Mouse (Mus musculus) monocyte, adult 5-6 weeks (primary cell): ENCODE measurements around the gene Hivep3. TPM values are rescaled to one million over a fixed set of nuclear protein-coding genes. Genes with fewer than 3 reads are reported as not detected.

Source experiments
- ATAC-seq: fragments of 153-309, 156-312 bp; replicated peaks from 2 replicates; pipeline ENCODE4 v1.8.0; 2017; ENCODE audit warnings: mild to moderate bottlenecking; ENCODE audit not compliant: low TSS enrichment, insufficient number of reproducible peaks, severe bottlenecking, poor library complexity, low FRiP score
- total RNA-seq: library from RNA; stranded (forward); fragments of 200-1000, 200-491, 200-594 nt; gene quantifications from 3 replicates; pipeline ENCODE4 v1.2.3, GENCODE M21; 2017

Gene Hivep3
- total RNA-seq, 1 experiment from 2014 or later, result 3.1 TPM

- ATAC-seq, result peak; percentile 57; the same call in 1 of the 2 replicates
These were observed 79.2 kb downstream of the Hivep3 start for GRCm38 (mm10) chr4:119812775-119813174.

- no peak for ATAC-seq
These were observed 80.1 kb downstream of the Hivep3 start for GRCm38 (mm10) chr4:119813500-119814184.

GRCm38 (mm10) chr4:119814185-119815132 lies 80.9 kb downstream of the Hivep3 start:
- no peak for ATAC-seq

GRCm38 (mm10) chr4:119815133-119815792 lies 81.7 kb downstream of the Hivep3 start:
- ATAC-seq, result no peak

GRCm38 (mm10) chr4:119815793-119816161 lies 82.2 kb downstream of the Hivep3 start:
- ATAC-seq, result no peak

GRCm38 (mm10) chr4:119816620-119817356 lies 83.2 kb downstream of the Hivep3 start:
- no peak for ATAC-seq

DNA sequence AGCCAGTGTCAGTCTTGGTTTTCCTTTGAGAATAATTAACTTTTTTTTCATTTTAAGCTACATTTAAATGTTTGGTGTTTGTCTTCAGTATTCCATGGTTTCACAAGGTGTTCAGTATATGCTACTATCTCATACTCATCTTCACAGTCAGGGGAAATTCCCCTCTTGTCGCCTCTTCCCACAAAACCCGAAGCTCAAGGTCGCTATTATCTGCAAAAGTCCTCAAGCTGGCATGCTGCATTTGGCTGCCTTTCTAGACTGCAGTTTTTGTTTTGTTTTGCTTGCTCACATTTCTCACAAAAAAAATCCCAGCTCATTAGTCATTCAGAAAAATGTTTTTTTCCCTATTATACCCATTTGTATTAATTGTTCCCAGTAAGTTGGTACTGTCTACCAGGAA lies 92.4 kb downstream of the Hivep3 start:
- ATAC-seq, result no peak

DNA sequence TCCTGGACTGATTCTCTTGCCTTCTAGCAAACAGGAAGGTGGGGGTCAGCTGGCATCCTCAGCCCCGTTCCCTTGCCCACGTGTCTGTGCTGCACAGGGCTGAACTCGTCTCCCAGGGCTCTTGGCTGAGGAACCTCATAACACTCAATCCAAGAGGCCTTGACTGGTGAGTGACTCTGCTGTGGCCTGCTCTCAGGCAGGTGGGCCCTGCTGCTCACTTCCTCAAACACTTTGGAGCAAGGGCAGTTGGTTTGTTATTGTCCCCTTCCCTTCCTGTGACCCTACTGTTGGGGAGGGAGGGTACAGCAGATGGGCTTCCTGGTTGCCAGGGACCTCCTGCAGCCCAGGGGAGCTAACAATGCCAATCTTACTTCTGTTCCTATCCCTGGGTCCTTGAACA lies 94.8 kb downstream of the Hivep3 start:
- ATAC-seq, result no peak

- no peak for ATAC-seq
These were observed 95.4 kb downstream of the Hivep3 start for GRCm38 (mm10) chr4:119828996-119829395.

DNA sequence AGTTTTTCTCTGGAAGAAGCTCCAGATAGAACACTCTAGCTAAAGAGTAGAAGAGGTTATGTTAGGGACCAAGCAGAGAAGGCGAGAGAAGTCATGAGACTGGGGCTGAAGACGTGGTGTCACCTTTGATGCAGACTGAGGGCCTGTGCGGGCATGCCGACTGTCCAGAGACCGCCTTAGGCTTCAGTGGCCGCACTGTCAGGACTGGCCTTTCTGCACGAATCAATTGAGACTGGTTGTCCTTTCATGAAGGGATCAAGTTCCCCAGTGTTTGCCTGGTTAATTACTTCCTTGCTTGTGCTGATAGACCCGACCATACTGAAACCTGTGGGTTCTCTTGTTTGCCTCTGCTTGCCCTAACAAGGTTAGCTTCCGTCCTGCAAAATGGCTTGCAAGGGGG lies 99.7 kb downstream of the Hivep3 start:
- ATAC-seq, result no peak

- no peak for ATAC-seq
These were observed 100.3 kb downstream of the Hivep3 start for GRCm38 (mm10) chr4:119833884-119834283.

DNA sequence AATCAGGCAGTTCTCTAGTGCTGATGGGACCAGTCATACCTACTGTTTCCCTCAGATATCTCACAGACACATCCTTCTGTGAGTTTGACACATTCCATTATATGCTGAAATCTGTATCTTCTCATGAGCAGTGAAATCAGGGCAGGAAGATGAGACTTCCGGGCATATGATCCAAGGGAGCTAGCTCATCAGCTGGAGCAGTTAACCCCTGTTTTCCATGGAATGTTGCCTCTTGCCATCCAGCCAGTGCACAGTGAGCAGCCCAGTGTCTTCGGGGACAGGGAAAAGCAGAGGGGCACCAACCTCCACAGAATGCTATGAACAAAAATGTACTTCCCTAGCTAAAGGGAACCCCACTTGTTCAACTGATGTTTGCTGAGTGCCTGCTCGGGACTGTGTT lies 102.6 kb downstream of the Hivep3 start:
- no peak for ATAC-seq

DNA sequence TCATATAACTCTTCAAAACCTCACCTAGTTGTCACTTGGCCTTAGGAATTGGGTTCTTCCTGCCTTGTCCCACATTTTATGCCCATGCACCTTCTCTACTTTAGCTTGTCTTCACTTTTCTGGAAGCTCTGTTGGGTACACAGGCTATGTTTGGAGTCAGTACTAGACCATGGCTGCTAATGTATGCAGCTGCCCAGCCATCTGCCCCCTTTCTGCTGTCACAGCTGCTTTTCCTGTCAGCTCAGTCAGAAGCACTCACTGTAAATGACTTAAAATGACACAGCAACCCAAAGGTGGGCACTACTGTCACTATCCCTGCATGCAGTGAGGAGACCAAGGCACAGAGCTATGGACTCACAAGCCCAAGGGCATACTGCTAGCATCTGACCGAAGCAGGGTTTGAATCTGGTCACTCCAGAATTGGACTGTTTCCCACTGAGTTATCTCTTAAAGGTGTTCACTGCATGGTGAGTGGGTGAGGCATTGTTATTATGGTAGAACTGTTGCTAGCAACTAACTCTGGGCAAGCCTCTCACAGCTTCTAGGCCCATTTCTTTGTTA lies 104.0 kb downstream of the Hivep3 start:
- ATAC-seq, result no peak

GRCm38 (mm10) chr4:119838308-119838707 lies 104.7 kb downstream of the Hivep3 start:
- no peak for ATAC-seq

GRCm38 (mm10) chr4:119843294-119843693 lies 109.7 kb downstream of the Hivep3 start:
- no peak for ATAC-seq

DNA sequence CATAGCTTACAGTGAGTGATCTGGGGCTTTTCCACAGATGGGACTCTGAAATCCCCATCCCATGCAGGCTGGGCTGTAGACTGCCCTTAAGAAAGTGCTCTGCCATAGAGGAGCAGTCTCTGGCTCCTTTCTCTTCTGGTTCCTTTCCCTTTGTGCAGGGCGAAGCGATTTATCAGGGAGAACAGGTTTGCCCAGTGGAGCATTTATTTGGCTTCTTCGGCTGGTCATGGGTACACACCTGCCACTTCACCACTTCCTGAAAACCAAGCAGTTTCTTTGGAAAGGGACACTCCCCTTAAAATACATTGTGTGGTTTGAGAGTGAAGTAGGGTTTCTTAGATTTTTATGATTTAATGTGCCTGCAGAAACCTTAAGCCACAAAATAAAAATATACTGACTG lies 110.7 kb downstream of the Hivep3 start:
- no peak for ATAC-seq

GRCm38 (mm10) chr4:119845596-119846161 lies 112.1 kb downstream of the Hivep3 start:
- ATAC-seq, result no peak

DNA sequence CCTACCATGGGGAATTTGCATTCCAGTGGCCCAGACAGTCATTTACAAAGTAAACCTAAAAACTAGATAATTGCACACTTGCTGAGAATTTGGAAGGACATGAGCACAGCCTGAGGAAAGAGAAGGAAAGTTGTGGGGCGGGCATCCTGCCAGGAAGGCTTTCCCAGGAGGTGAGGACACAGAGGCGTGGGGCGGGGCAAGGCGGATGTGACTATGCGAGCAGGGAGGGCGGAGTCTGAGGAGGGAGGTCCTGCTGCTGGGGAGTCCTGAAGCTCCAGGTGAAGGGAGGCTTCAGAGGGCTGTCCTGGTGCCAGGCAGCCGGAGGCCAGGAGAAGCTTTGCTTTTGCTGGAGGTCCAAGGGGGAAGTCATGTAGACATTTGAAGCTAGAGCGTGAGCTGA lies 118.9 kb downstream of the Hivep3 start:
- no peak for ATAC-seq
